In the genomic region with DNA sequence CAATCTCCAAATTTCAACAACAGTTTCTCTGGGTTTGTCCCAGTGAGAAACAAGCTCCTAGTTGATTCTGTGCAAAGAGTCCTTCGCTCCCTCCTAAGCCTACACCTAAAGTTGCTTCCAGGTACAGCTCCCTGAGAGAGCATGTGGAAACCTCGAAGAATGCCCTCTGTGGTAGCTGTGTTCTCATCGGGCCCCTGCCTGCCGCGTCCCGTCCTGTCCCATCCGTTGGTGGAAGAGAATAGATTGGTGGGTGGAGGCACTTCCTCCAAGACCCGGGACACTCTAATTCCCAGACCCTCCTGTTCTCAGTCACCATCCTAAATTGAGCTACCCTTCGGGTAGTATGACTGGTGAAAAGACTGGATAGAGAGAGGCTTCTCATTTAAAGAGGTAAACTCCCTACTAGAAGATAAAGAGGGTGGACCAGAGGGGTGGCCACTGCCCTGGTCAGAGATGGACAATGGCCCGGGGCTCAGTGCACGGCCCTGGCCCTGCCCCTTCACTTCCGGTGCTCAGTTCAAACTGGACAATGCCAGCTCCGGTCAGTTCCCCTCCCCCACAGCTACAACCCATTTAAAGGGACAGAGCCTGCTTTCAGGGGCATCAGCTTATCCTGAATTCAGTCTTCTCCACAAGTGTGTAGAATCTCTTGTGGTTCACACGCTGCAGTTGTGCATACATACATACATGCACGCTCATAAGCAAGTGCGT, we compare ENCODE assay signal across 8 mouse cellular contexts. TPM values are rescaled to one million over a fixed set of nuclear protein-coding genes. Genes with fewer than 3 reads are reported as not detected.
A peak's percentile ranks its signal among the peaks of the same experiment; 100 is the strongest.
DNase-seq lines count a peak whose midpoint lies in the region; ATAC-seq and TF ChIP-seq lines count a peak whose summit lies in the region.

No protein-coding gene starts in this region.

- 2% methylated on average over 16 of the region's 16 CpGs for WGBS in cerebellum, adult 2 months
- WGBS in forebrain, embryonic 16.5 days = 2% methylated on average over 16 of the region's 16 CpGs
- 3% methylated on average over 16 of the region's 16 CpGs for WGBS in midbrain, embryonic 10.5 days

- TF ChIP-seq POLR2A in ES-Bruce4 (IDR thresholded peaks at IDR 0.05; ENCODE audit: insufficient read depth, low read length) = no peak
- peak; percentile 70; the same call in 1 of the 2 replicates for TF ChIP-seq POLR2A in cerebellum, adult 2 months (IDR thresholded peaks at IDR 0.05; ENCODE audit: borderline replicate concordance, insufficient read depth, low read length)

- H3K4me3 ChIP-seq in ES-Bruce4 (ENCODE audit: low read depth, low read length) = peak overlapping the region; percentile 21
- H3K4me3 ChIP-seq in cerebellum, adult 2 months (replicated peaks; ENCODE audit: insufficient read depth, low read depth, low read length) = peak overlapping the region; percentile 75
- peak overlapping the region; percentile 11; the same call in 1 of the 2 replicates for H3K4me3 ChIP-seq in forebrain, embryonic 16.5 days (replicated peaks; ENCODE audit: low read length)
- peak overlapping the region; percentile 83 for H3K4me3 ChIP-seq in midbrain, embryonic 10.5 days

- TF ChIP-seq CTCF in ES-Bruce4 (IDR thresholded peaks at IDR 0.05; ENCODE audit: low read depth, low read length) = no peak
- no peak for TF ChIP-seq CTCF in cerebellum, adult 2 months (IDR thresholded peaks at IDR 0.05; ENCODE audit: borderline replicate concordance, insufficient read depth, low read depth, low read length)

- no peak for ATAC-seq in forebrain, embryonic 16.5 days

- H3K27ac ChIP-seq in ES-Bruce4 (ENCODE audit: insufficient read depth, low read length) = 0 out of 2 replicates have a peak overlapping the region, but pooled peaks have one; percentile 6
- peak overlapping the region; percentile 32; the same call in 1 of the 2 replicates for H3K27ac ChIP-seq in cerebellum, adult 2 months (ENCODE audit: insufficient read depth, low read length)
- no peak overlapping the region for H3K27ac ChIP-seq in forebrain, embryonic 16.5 days (ENCODE audit: low read length)
- H3K27ac ChIP-seq in midbrain, embryonic 10.5 days (replicated peaks) = peak overlapping the region; percentile 92

- H3K9me3 ChIP-seq in ES-Bruce4 (replicated peaks; ENCODE audit: control insufficient read depth, insufficient read depth, low read length, poor library complexity, severe bottlenecking) = no peaks in the 10 kb centered on the region
- no peaks in the 10 kb centered on the region for H3K9me3 ChIP-seq in forebrain, embryonic 16.5 days (ENCODE audit: control insufficient read depth, low read length)
- no peaks in the 10 kb centered on the region for H3K9me3 ChIP-seq in midbrain, embryonic 10.5 days (replicated peaks)

- H3K9ac ChIP-seq in ES-Bruce4 (ENCODE audit: low read depth, poor library complexity, severe bottlenecking) = no peak overlapping the region
- H3K9ac ChIP-seq in forebrain, embryonic 16.5 days (replicated peaks; ENCODE audit: low read depth, low read length) = no peak overlapping the region

- peaks cover 6% of the 10 kb centered on the region for H3K4me1 ChIP-seq in ES-Bruce4 (ENCODE audit: control insufficient read depth, insufficient read depth, low read length)
- H3K4me1 ChIP-seq in cerebellum, adult 2 months (ENCODE audit: control insufficient read depth, insufficient read depth, low read length) = peaks cover 14% of the 10 kb centered on the region
- peaks cover 17% of the 10 kb centered on the region for H3K4me1 ChIP-seq in forebrain, embryonic 16.5 days (replicated peaks; ENCODE audit: control insufficient read depth, insufficient read depth, low read length)
- H3K4me1 ChIP-seq in midbrain, embryonic 10.5 days = peaks cover 61% of the 10 kb centered on the region

- peaks cover 4% of the 10 kb centered on the region for H3K36me3 ChIP-seq in ES-Bruce4 (ENCODE audit: control insufficient read depth, insufficient read depth, low read length, poor library complexity, severe bottlenecking)
- H3K36me3 ChIP-seq in forebrain, embryonic 16.5 days (ENCODE audit: control insufficient read depth, insufficient read depth) = no peaks in the 10 kb centered on the region
- H3K36me3 ChIP-seq in midbrain, embryonic 10.5 days = peaks cover 13% of the 10 kb centered on the region; the same call in 1 of the 2 replicates

- peak; percentile 79 to 85 for DNase-seq in cerebellum, adult 2 months
- DNase-seq in midbrain, embryonic 10.5 days (ENCODE audit: low spot score) = peak; percentile 92
- DNase-seq in right cerebral cortex, postnatal 25 days = no peak
- no peak for DNase-seq in spleen, adult 12 weeks (ENCODE audit: low spot score)
- no peak for DNase-seq in right cerebral cortex, postnatal 14 days
- no peak for DNase-seq in adrenal gland, adult 2 months

- TF ChIP-seq EP300 in ES-Bruce4 (IDR thresholded peaks at IDR 0.05; ENCODE audit: insufficient read depth, low read depth, low read length) = 0 out of 2 replicates have a peak, but pooled peaks have one; percentile 6

- no peaks in the 10 kb centered on the region for H3K27me3 ChIP-seq in ES-Bruce4 (ENCODE audit: control insufficient read depth, insufficient read depth, low read length, poor library complexity, severe bottlenecking)
- peaks cover 3% of the 10 kb centered on the region; the same call in 1 of the 2 replicates for H3K27me3 ChIP-seq in cerebellum, adult 2 months (ENCODE audit: control insufficient read depth, insufficient read depth, low read length)
- H3K27me3 ChIP-seq in forebrain, embryonic 16.5 days (replicated peaks; ENCODE audit: control insufficient read depth, insufficient read depth, low read length) = peaks cover 40% of the 10 kb centered on the region
- H3K27me3 ChIP-seq in midbrain, embryonic 10.5 days (ENCODE audit: low read depth, poor library complexity, severe bottlenecking) = no peaks in the 10 kb centered on the region

- H3K4me2 ChIP-seq in forebrain, embryonic 16.5 days (ENCODE audit: low read length) = peak overlapping the region; percentile 19

RNA-seq across cellular contexts. Expression of a gene that starts 1.2 kb away (rescaled TPM):
- 201 and 217 TPM in 2 replicates for polyA plus RNA-seq in ES-Bruce4 (2011; ENCODE audit: insufficient read depth, insufficient read length, low read depth, missing spikeins)
- 0.16 and 0.23 TPM in 2 replicates for polyA plus RNA-seq in cerebellum, adult 2 months (2012; rRNA removed)
- not detected in 2 replicates for polyA plus RNA-seq in forebrain, embryonic 16.5 days (2015; fragmentation: Nextera tagmentation; extraction: Ambion mirVana)
- 16.9 and 29.2 TPM in 2 replicates for polyA plus RNA-seq in midbrain, embryonic 10.5 days (2016; fragmentation: Nextera tagmentation; extraction: Ambion mirVana)
- not detected for total RNA-seq in adrenal gland, adult 2 months (2021)
- polyA plus RNA-seq in adrenal gland, adult 2 months (2012; rRNA removed) = not detected in 2 replicates

RNA-seq across cellular contexts. Expression of a gene that starts 19.1 kb away (rescaled TPM):
- 18.5 and 23.5 TPM in 2 replicates for polyA plus RNA-seq in ES-Bruce4 (2011; ENCODE audit: insufficient read depth, insufficient read length, low read depth, missing spikeins)
- 75.8 and 76.6 TPM in 2 replicates for polyA plus RNA-seq in cerebellum, adult 2 months (2012; rRNA removed)
- polyA plus RNA-seq in forebrain, embryonic 16.5 days (2015; fragmentation: Nextera tagmentation; extraction: Ambion mirVana) = 52.5 and 60.9 TPM in 2 replicates
- polyA plus RNA-seq in midbrain, embryonic 10.5 days (2016; fragmentation: Nextera tagmentation; extraction: Ambion mirVana) = 38.8 and 41.4 TPM in 2 replicates
- total RNA-seq in adrenal gland, adult 2 months (2021) = 10 to 100 TPM; 43.9 to 49.4 TPM
- polyA plus RNA-seq in adrenal gland, adult 2 months (2012; rRNA removed) = 17.9 and 23.3 TPM in 2 replicates

RNA-seq across cellular contexts. Expression of a gene that starts 33.8 kb away (rescaled TPM):
- not detected in 2 replicates for polyA plus RNA-seq in ES-Bruce4 (2011; ENCODE audit: insufficient read depth, insufficient read length, low read depth, missing spikeins)
- not detected in 2 replicates for polyA plus RNA-seq in cerebellum, adult 2 months (2012; rRNA removed)
- polyA plus RNA-seq in forebrain, embryonic 16.5 days (2015; fragmentation: Nextera tagmentation; extraction: Ambion mirVana) = not detected in 2 replicates
- polyA plus RNA-seq in midbrain, embryonic 10.5 days (2016; fragmentation: Nextera tagmentation; extraction: Ambion mirVana) = not detected in 2 replicates
- total RNA-seq in adrenal gland, adult 2 months (2021) = under 1 TPM in 1 of 2 experiments, not detected in 1; 0.21 TPM
- 0.98 and 1.1 TPM in 2 replicates for polyA plus RNA-seq in adrenal gland, adult 2 months (2012; rRNA removed)

RNA-seq across cellular contexts. Expression of a gene that starts 40.8 kb away (rescaled TPM):
- polyA plus RNA-seq in ES-Bruce4 (2011; ENCODE audit: insufficient read depth, insufficient read length, low read depth, missing spikeins) = 19.2 and 26.1 TPM in 2 replicates
- 0.65 and 0.89 TPM in 2 replicates for polyA plus RNA-seq in cerebellum, adult 2 months (2012; rRNA removed)
- polyA plus RNA-seq in forebrain, embryonic 16.5 days (2015; fragmentation: Nextera tagmentation; extraction: Ambion mirVana) = 1.2 and 1.6 TPM in 2 replicates
- polyA plus RNA-seq in midbrain, embryonic 10.5 days (2016; fragmentation: Nextera tagmentation; extraction: Ambion mirVana) = 2.0 TPM in 2 replicates
- total RNA-seq in adrenal gland, adult 2 months (2021) = under 1 TPM; 0.14 to 0.46 TPM
- polyA plus RNA-seq in adrenal gland, adult 2 months (2012; rRNA removed) = 0.12 and 0.21 TPM in 2 replicates

RNA-seq across cellular contexts. Expression of a gene that starts 51.3 kb away (rescaled TPM):
- polyA plus RNA-seq in ES-Bruce4 (2011; ENCODE audit: insufficient read depth, insufficient read length, low read depth, missing spikeins) = 253 and 257 TPM in 2 replicates
- 140 and 148 TPM in 2 replicates for polyA plus RNA-seq in cerebellum, adult 2 months (2012; rRNA removed)
- polyA plus RNA-seq in forebrain, embryonic 16.5 days (2015; fragmentation: Nextera tagmentation; extraction: Ambion mirVana) = 1,750 and 1,938 TPM in 2 replicates
- polyA plus RNA-seq in midbrain, embryonic 10.5 days (2016; fragmentation: Nextera tagmentation; extraction: Ambion mirVana) = 3,615 and 3,770 TPM in 2 replicates
- 100 to 1,000 TPM; 109 to 291 TPM for total RNA-seq in adrenal gland, adult 2 months (2021)
- 15.8 and 16.8 TPM in 2 replicates for polyA plus RNA-seq in adrenal gland, adult 2 months (2012; rRNA removed)

Comparison
In these comparisons a context has a peak if more than half of its experiments do, and no peak if none do; other contexts are left out.
1. H3K4me3 ChIP-seq: peak in every context shown above with its lines; median percentile 83 in midbrain, embryonic 10.5 days; 75 in cerebellum, adult 2 months; 21 in ES-Bruce4; 11 in forebrain, embryonic 16.5 days.
2. DNase-seq: peak in cerebellum, adult 2 months (2 of 2) and midbrain, embryonic 10.5 days (single experiment); none in right cerebral cortex, postnatal 25 days (single experiment), spleen, adult 12 weeks (single experiment), right cerebral cortex, postnatal 14 days (single experiment) and adrenal gland, adult 2 months (single experiment).
3. RNA of a gene that starts 1.2 kb away (polyA plus RNA-seq): 201 to 217 TPM in ES-Bruce4 and 16.9 to 29.2 TPM in midbrain, embryonic 10.5 days; 0.16 to 0.23 TPM in cerebellum, adult 2 months, not detected in forebrain, embryonic 16.5 days and not detected in adrenal gland, adult 2 months; every median in the first group is over 10 times any median in the second.